Mouse (Mus musculus) cortical plate, adult 2 months (tissue): ENCODE results near the gene Fzd10.

Source experiments
- CTCF ChIP-seq: fragments of 200-500 bp; IDR thresholded peaks from 2 replicates; pipeline ENCODE4 v1.5.1; 2011; ENCODE audit warnings: mild to moderate bottlenecking, control low read depth, low read length; ENCODE audit not compliant: insufficient read depth; ENCODE audit errors: extremely low read depth
- POLR2A ChIP-seq: fragments of 200-500 bp; IDR thresholded peaks from 2 replicates; pipeline ENCODE4 v1.6.1; 2011; ENCODE audit warnings: mild to moderate bottlenecking, low read length, control low read depth; ENCODE audit not compliant: insufficient read depth; ENCODE audit errors: extremely low read depth

- TF ChIP-seq CTCF (no peak), POLR2A (no peak)
Measured at GRCm38 (mm10) chr5:128558126-128558525, 42.5 kb upstream of the Fzd10 start.
